Mouse (Mus musculus): ENCODE measurements around the gene Xylt2.

GRCm38 (mm10) chr11:94615494-94615893 is 61.8 kb downstream of the Xylt2 start:
- no peak for TF ChIP-seq GATA1 (IDR thresholded peaks at IDR 0.05; ENCODE audit: low read length)
- TF ChIP-seq TAL1 (IDR thresholded peaks at IDR 0.05; ENCODE audit: low read length): no peak

Data from erythroblast, embryonic 14.5 days (primary cell).